Mouse (Mus musculus): ENCODE data around the gene Myf5.

DNA sequence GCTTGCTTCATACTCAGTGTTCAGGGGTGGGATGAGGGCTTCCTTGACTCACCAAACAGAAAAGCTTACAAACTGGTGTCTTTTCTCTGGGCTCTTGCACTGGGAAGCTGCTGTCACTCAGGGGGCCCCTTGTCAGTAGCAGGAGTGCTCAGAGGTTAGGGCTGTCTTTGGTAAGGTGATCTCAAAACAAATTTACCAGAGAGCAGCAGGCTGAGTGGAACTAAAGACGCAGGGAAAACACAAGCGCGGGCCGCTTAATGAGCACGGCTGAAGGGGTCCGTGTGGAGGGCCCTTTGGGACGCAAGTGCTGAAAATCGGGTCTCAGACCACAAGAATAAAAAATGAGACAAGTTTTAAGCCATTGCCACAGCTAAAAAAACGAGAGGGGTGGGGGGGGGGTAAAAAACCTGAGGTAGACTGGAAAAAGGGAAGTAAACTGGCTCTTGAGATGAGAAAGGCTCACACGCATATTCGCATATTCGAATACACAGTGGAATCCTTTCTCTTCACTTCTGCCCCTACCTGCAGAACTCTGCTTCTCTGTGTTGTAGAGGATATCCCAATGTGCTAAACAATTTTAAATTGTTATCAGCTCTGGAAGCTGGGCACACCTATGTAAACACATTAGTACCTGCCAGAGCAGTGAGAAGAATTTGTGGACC lies 2.9 kb upstream of the Myf5 start:
- TF ChIP-seq CTCF (IDR thresholded peaks at IDR 0.05; ENCODE audit: control insufficient read depth, insufficient read depth, insufficient replicate concordance, low read depth, low read length) = no peak
- TF ChIP-seq POLR2A (IDR thresholded peaks at IDR 0.05; ENCODE audit: control insufficient read depth, low read depth, low read length) = no peak

Measured in testis, adult 2 months (tissue).